Mouse (Mus musculus) forebrain, embryonic 11.5 days (tissue): ENCODE results near the gene Ace3. TPM values are rescaled to one million over a fixed set of nuclear protein-coding genes. Genes with fewer than 3 reads are reported as not detected.
A peak's percentile ranks its signal among the peaks of the same experiment; 100 is the strongest.

ENCODE experiments used
- ATAC-seq: fragments of 200-750 bp; cut with Nextera tagmentation; replicated peaks from 2 replicates; pipeline ENCODE4 v1.8.0; 2017; ENCODE audit warnings: moderate TSS enrichment; ENCODE audit not compliant: low FRiP score
- DNase-seq: peaks from one replicate; pipeline ENCODE4 v3.0.0-alpha.2; 2017; ENCODE audit warnings: low spot score
- H3K27ac ChIP-seq: fragments of 300-500 bp; sonication (generic); 2 replicates; pipeline ENCODE4 v1.5.1; 2014; ENCODE audit warnings: low read depth, low read length
- H3K27me3 ChIP-seq: fragments of 300-500 bp; sonication (generic); 2 replicates; pipeline ENCODE4 v1.6.1; 2014; ENCODE audit warnings: mild to moderate bottlenecking, low read length, mixed read lengths; ENCODE audit not compliant: control insufficient read depth, insufficient read depth
- H3K36me3 ChIP-seq: fragments of 300-500 bp; sonication (generic); 2 replicates; pipeline ENCODE4 v1.6.1; 2014; ENCODE audit warnings: mild to moderate bottlenecking, low read length, moderate library complexity, mixed read lengths; ENCODE audit not compliant: control insufficient read depth, insufficient read depth
- H3K4me1 ChIP-seq: fragments of 300-500 bp; sonication (generic); replicated peaks from 2 replicates; pipeline ENCODE4 v1.6.1; 2014; ENCODE audit warnings: low read length, mixed read lengths; ENCODE audit not compliant: control insufficient read depth, insufficient read depth
- H3K4me2 ChIP-seq: fragments of 300-500 bp; sonication (generic); 2 replicates; pipeline ENCODE4 v1.6.1; 2014; ENCODE audit warnings: low read depth, mild to moderate bottlenecking, low read length, moderate library complexity, mixed read lengths; ENCODE audit not compliant: severe bottlenecking
- H3K4me3 ChIP-seq: fragments of 300-500 bp; sonication (generic); 2 replicates; pipeline ENCODE4 v1.5.1; 2014; ENCODE audit warnings: low read depth, low read length
- H3K9ac ChIP-seq: fragments of 300-500 bp; sonication (generic); 2 replicates; pipeline ENCODE4 v1.6.1; 2014; ENCODE audit warnings: low read length
- H3K9me3 ChIP-seq: fragments of 300-500 bp; sonication (generic); 2 replicates; pipeline ENCODE4 v1.6.1; 2016; ENCODE audit warnings: low read length, mixed read lengths; ENCODE audit not compliant: control insufficient read depth
- WGBS: fragments of 180-500 bp; shearing (Covaris S2); extraction: QIAGEN DNeasy Blood & Tissue Kit; methylation state at CpG from one replicate; pipeline ENCODE4 v1.1.7; 2014; 5-methylcytosine and 5-hydroxymethylcytosine counted together
- polyA plus RNA-seq: library from polyadenylated mRNA; unstranded; fragments of >200 nt; fragmentation: Nextera tagmentation; extraction: Ambion mirVana; gene quantifications from 2 replicates; pipeline ENCODE4 v1.2.1, GENCODE M21; 2014

Ace3 gene
- polyA plus RNA-seq, 1 experiment from 2014 or later, result not detected

- no peak overlapping the region for H3K27ac ChIP-seq
- no peak overlapping the region for H3K4me2 ChIP-seq
- H3K9ac ChIP-seq, result no peak overlapping the region
- WGBS, result 85% methylated on average over 6 of the region's 6 CpGs
- H3K36me3 ChIP-seq, result no peaks in the 10 kb centered on the region
- no peak overlapping the region for H3K4me3 ChIP-seq
- no peaks in the 10 kb centered on the region for H3K9me3 ChIP-seq
- no peaks in the 10 kb centered on the region for H3K4me1 ChIP-seq
- DNase-seq (no peak), ATAC-seq (no peak)
- H3K27me3 ChIP-seq, result no peaks in the 10 kb centered on the region
Measured at GRCm38 (mm10) chr11:105953402-105953801, 41.1 kb upstream of the Ace3 start.

- Histone ChIP-seq H3K4me2 (no peak overlapping the region), H3K9ac (no peak overlapping the region), H3K36me3 (no peaks in the 10 kb centered on the region), H3K9me3 (no peaks in the 10 kb centered on the region), H3K27me3 (no peaks in the 10 kb centered on the region), H3K4me3 (no peak overlapping the region), H3K4me1 (no peaks in the 10 kb centered on the region), H3K27ac (no peak overlapping the region)
- no peak for ATAC-seq
- 89% methylated on average over 28 of the region's 28 CpGs for WGBS
- DNase-seq, result no peak
Measured at GRCm38 (mm10) chr11:105955815-105956430, 38.6 kb upstream of the Ace3 start.

- no peak overlapping the region for H3K4me3 ChIP-seq
- ATAC-seq, result no peak
Measured at GRCm38 (mm10) chr11:105957501-105957900, 37.0 kb upstream of the Ace3 start.

GRCm38 (mm10) chr11:105958566-105958965 lies 35.9 kb upstream of the Ace3 start:
- no peaks in the 10 kb centered on the region for H3K36me3 ChIP-seq

More at GRCm38 (mm10) chr11:105957501-105957900, 37.0 kb upstream of the Ace3 start:
- no peak overlapping the region for H3K4me2 ChIP-seq
- no peaks in the 10 kb centered on the region for H3K9me3 ChIP-seq
- no peaks in the 10 kb centered on the region for H3K4me1 ChIP-seq
- H3K27me3 ChIP-seq, result no peaks in the 10 kb centered on the region
- H3K9ac ChIP-seq, result no peak overlapping the region
- DNase-seq, result no peak
- 48% methylated on average over 6 of the region's 6 CpGs for WGBS
- H3K36me3 ChIP-seq, result no peaks in the 10 kb centered on the region
- no peak overlapping the region for H3K27ac ChIP-seq

DNA sequence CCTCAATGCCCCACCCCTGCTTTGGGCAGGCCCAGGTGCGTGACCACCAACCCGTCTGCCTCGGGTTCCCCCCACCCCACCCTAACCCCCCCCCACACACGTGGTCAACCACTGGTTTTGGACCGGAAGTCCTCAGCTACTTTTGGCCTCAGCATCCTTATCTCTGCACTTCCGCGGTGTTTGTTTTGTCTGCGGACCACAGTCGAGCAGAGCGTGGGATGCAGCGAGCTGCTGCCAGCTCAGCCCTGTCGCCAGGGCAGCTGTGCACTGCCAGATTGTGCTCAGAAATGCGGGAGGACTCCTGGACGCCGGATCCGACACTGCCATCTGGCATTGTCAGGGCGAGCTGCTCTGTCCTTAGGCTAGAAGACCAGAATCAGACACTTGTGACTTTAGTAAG lies 35.1 kb upstream of the Ace3 start:
- Histone ChIP-seq H3K4me2 (no peak overlapping the region), H3K9ac (no peak overlapping the region), H3K9me3 (no peaks in the 10 kb centered on the region), H3K27ac (no peak overlapping the region), H3K4me3 (no peak overlapping the region), H3K36me3 (no peaks in the 10 kb centered on the region), H3K4me1 (no peaks in the 10 kb centered on the region), H3K27me3 (no peaks in the 10 kb centered on the region)
- ATAC-seq (no peak), DNase-seq (no peak)
- WGBS, result 69% methylated on average over 17 of the region's 17 CpGs

More at GRCm38 (mm10) chr11:105958566-105958965, 35.9 kb upstream of the Ace3 start:
- 74% methylated on average over 1 of the region's 1 CpGs for WGBS
- DNase-seq, result no peak
- H3K4me1 ChIP-seq, result no peaks in the 10 kb centered on the region
- H3K27ac ChIP-seq, result no peak overlapping the region
- H3K4me2 ChIP-seq, result no peak overlapping the region
- no peak overlapping the region for H3K9ac ChIP-seq
- no peak for ATAC-seq
- H3K4me3 ChIP-seq, result no peak overlapping the region
- H3K9me3 ChIP-seq, result no peaks in the 10 kb centered on the region
- H3K27me3 ChIP-seq, result no peaks in the 10 kb centered on the region

- WGBS, result 68% methylated on average over 5 of the region's 5 CpGs
- Histone ChIP-seq H3K27me3 (peaks cover 21% of the 10 kb centered on the region), H3K4me1 (0 out of 2 replicates have a peak, but pooled peaks cover 3% of the 10 kb centered on the region), H3K9ac (no peak overlapping the region), H3K4me2 (no peak overlapping the region), H3K9me3 (no peaks in the 10 kb centered on the region), H3K4me3 (no peak overlapping the region), H3K27ac (no peak overlapping the region), H3K36me3 (no peaks in the 10 kb centered on the region)
- ATAC-seq (no peak), DNase-seq (no peak)
Measured at GRCm38 (mm10) chr11:105964691-105965090, 29.8 kb upstream of the Ace3 start.

GRCm38 (mm10) chr11:105966288-105966687 lies 28.2 kb upstream of the Ace3 start:
- WGBS, result 73% methylated on average over 4 of the region's 4 CpGs
- H3K4me3 ChIP-seq, result no peak overlapping the region
- H3K36me3 ChIP-seq, result no peaks in the 10 kb centered on the region
- H3K27me3 ChIP-seq, result peaks cover 21% of the 10 kb centered on the region
- no peak for DNase-seq
- 0 out of 2 replicates have a peak, but pooled peaks cover 3% of the 10 kb centered on the region for H3K4me1 ChIP-seq
- no peak overlapping the region for H3K4me2 ChIP-seq
- no peak for ATAC-seq
- no peaks in the 10 kb centered on the region for H3K9me3 ChIP-seq
- H3K9ac ChIP-seq, result no peak overlapping the region
- no peak overlapping the region for H3K27ac ChIP-seq

DNA sequence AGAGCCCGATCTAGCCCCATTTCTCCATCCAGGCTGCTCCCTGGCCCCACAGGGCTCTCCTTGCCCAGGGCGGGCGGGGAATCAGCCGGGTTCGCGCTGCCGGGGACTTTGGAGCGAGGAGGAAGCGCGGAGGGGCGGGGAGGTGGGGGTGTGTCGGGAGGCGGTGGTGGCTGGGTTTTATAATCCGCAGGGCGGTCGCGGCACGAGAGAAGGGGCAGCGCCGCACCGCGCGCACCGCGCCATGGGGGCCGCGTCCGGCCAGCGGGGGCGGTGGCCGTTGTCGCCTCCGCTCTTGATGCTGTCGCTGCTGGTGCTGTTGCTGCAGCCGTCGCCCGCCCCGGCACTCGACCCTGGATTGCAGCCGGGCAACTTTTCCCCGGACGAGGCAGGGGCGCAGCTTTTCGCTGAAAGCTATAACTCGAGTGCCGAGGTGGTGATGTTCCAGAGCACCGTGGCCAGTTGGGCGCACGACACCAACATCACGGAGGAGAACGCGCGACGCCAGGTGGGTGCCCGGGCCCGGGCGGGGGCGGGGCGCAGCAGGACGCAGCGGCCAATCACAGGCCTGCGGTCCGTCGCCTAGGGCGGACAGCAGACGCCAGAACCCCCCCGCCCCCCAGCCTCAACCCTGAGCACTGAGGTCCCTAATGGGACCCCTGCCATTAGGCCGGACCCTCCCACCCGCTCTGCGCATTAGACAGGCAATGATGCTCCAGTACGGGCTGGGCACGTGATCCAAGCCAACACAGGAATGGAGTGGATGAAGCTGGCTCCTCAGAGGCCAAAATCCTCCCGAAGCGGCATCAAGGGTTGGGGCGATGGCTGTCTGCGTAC lies 26.5 kb upstream of the Ace3 start, which contains the start of gene Ace:
Ace (plus strand) TSS at position 205 of the 834 bp plus-strand sequence.
- no peaks in the 10 kb centered on the region for H3K36me3 ChIP-seq
- H3K4me2 ChIP-seq, result peak within 1 kb of the TSS; percentile 98
- DNase-seq (peak; percentile 68), ATAC-seq (peak; percentile 64)
- H3K9ac ChIP-seq, result peak within 1 kb of the TSS; percentile 55
- under 1% methylated on average over 76 of the region's 76 CpGs for WGBS
- H3K4me3 ChIP-seq, result peak within 1 kb of the TSS; percentile 50
- H3K27ac ChIP-seq, result no peak within 1 kb of the TSS
- H3K4me1 ChIP-seq, result 0 out of 2 replicates have a peak, but pooled peaks cover 3% of the 10 kb centered on the region
- peaks cover 21% of the 10 kb centered on the region for H3K27me3 ChIP-seq
- no peaks in the 10 kb centered on the region for H3K9me3 ChIP-seq
